Mouse (Mus musculus) spleen, postnatal 14 days (tissue): ENCODE results near the gene Fbxo27.
A peak's percentile ranks its signal among the peaks of the same experiment; 100 is the strongest.
"Not testable (repeated sequence)": the region's sequence is repeated elsewhere in the genome, so short reads cannot be mapped to it uniquely, and the experiment has no call there.

Source experiments
- DNase-seq, 2 experiments: peaks; one replicate each; pipeline ENCODE4 v3.0.0; 2021 to 2022; ENCODE audit warnings: low spot score in 2 of 2

Gene Fbxo27

GRCm38 (mm10) chr7:28692545-28693320, at the start of gene Fbxo27:
Fbxo27 (plus strand) TSS chr7:28692849.
- DNase-seq, result no peak

GRCm38 (mm10) chr7:28645366-28645765, 47.3 kb upstream of the Fbxo27 start:
- DNase-seq, result no peak

GRCm38 (mm10) chr7:28645947-28646475, 46.6 kb upstream of the Fbxo27 start:
- DNase-seq, result no peak

DNA sequence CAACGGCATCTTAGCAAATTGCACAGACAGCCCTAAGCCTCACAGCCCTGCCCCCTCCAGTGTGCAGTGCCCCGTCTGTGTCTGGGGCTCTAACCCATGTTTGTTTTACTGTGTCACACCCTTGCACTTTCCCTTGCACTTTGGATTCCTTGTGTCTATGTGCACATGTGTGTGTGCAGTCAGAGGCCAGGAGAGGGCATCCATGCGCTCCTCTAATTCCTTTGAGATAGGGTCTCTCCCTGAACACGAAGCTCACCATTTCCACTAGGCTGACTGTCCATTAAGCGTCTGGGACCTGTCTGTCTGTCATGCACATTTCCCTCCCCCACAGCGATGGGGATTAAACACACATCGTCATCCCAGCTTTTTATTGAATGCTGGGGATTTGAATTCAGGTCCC, 45.6 kb upstream of the Fbxo27 start:
- no peak for DNase-seq

GRCm38 (mm10) chr7:28651157-28651556, 41.5 kb upstream of the Fbxo27 start:
- DNase-seq, result no peak

DNA sequence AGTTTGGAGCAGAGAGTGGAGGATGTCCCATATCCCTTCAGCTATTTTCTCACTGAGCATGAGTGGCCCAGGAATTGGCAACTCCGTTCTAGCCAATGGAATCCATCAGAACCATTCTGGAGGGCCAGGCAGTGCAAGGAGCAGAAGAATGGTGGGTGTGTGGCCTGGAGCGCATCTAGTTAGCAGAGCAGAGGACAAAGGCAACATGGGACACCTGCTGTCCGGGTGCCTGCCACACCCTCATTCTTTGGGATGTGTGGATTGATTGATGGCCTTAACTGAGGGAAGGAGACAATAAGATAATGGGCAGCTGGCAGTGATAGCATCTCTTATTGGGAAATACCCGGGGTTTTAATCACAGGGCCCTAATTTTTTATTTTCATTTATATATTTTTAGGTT, 36.2 kb upstream of the Fbxo27 start:
- no peak for DNase-seq

GRCm38 (mm10) chr7:28665620-28666579, 26.7 kb upstream of the Fbxo27 start:
- DNase-seq, result no peak

GRCm38 (mm10) chr7:28671172-28671571, 21.5 kb upstream of the Fbxo27 start:
- DNase-seq, result no peak

- DNase-seq, result no peak
Observed at GRCm38 (mm10) chr7:28672276-28672675, 20.4 kb upstream of the Fbxo27 start.

DNA sequence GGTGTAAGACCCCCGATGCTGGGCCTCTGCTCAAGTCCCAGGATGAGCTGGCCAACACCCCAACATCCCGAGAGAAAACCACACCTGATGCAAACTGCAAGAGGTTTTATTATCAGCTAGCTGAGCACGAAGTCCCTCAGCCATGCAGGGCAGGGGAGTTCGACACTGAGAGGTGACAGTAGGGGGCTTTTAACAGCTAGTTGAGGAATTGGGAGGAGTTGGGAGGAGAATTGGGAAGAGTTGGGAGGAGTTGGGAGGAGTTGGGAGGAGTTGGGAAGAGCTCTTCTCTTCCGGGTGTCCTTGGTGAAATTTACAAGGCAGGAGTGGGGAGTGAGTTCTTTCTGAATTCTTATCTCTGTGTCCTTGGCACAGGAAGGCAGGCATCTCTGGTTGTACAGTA, 19.9 kb upstream of the Fbxo27 start:
- DNase-seq, result not testable (repeated sequence)

DNA sequence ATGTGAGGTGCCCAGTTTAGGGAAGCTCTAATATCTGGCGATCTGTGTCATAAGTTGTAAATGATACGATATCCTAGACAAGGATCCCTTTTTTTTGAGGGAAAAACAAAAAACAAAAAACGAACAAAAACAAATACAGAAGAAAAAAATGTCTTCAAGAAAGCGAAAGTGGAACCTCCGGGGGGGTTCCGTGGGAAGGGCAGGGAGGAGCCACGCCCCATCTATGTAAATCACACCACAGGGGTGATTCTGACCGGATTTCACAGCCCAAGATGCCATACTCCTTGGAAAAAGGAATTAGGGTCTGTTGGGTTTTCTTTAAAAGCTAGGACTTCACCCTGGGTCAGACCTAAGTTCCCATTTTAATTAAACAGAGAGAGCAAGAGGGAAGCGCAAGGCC, 17.7 kb upstream of the Fbxo27 start:
- no peak for DNase-seq

DNA sequence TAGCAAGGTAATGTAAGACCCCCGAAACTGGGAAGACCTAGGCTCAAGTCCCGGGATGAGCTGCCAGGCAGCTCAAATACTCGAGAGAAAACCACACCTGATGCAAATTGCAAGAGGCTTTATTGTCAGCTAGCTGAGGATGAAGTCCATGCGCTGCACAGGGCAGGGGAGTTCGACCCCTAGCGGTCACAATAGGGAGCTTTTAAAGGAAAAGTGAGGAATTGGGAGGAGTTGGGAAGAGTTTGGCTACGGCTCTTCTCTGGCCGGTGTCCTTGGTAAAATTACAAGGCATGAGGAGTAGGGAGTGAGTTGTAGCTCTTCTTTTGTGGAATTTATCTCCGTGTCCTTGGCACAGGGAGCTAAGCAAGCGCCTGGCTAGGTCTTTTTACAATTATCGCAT, 16.9 kb upstream of the Fbxo27 start:
- DNase-seq, result no peak

GRCm38 (mm10) chr7:28676811-28677541, 15.7 kb upstream of the Fbxo27 start:
- DNase-seq, result no peak

GRCm38 (mm10) chr7:28677624-28678023, 15.0 kb upstream of the Fbxo27 start:
- DNase-seq, result no peak

- DNase-seq, result no peak
Observed at GRCm38 (mm10) chr7:28691075-28691474, 1.6 kb upstream of the Fbxo27 start.

DNA sequence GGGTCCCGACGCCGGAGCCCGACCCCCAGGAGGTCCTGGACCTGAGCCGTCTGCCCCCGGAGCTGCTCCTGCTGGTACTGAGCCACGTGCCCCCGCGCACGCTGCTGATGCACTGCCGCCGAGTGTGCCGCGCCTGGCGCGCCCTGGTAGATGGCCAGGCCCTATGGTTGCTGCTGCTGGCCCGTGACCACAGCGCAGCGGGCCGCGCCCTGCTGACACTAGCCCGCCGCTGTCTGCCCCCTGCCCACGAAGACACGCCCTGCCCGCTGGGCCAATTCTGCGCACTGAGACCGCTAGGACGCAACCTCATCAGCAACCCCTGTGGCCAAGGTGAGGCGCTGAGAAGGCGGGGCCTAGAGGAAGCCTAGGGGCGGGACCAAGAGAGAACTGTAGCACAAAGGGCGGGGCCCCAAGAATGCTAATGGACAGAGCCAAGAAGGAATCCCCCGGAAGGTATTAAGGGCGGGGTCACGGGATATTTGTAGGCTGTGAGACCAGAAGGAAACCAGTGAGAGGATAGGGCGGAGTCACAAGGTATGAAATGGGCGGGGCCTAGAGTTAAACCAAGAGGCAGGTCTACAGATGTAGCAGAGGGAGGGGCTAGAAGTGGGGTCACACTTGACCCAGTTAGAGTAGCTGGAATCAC, 795 bp downstream of the Fbxo27 start:
- DNase-seq, result peak; percentile 43 to 51

- no peak for DNase-seq
Observed at GRCm38 (mm10) chr7:28694423-28694822, 1.8 kb downstream of the Fbxo27 start.

- DNase-seq, result no peak
Observed at GRCm38 (mm10) chr7:28694966-28695511, 2.4 kb downstream of the Fbxo27 start.

DNA sequence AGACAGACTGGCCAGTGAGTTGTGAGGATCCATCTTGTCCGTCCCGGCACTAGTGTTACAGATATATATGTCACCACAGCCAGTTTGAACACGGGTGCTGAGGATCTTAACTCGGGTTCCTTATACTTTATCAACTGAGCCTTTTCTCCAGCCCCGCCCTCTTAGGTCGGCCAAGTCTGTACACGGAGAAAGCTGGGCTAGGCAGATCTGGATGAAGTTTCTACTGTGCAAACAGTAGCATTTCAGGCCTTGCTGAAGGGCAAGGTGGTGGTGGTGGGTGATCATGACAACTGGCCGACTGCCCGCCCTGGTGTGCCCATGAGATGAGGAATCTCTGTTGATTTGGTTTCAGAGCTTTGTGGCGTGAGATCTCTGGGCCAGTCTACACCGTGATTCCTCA, 4.6 kb downstream of the Fbxo27 start:
- no peak for DNase-seq

DNA sequence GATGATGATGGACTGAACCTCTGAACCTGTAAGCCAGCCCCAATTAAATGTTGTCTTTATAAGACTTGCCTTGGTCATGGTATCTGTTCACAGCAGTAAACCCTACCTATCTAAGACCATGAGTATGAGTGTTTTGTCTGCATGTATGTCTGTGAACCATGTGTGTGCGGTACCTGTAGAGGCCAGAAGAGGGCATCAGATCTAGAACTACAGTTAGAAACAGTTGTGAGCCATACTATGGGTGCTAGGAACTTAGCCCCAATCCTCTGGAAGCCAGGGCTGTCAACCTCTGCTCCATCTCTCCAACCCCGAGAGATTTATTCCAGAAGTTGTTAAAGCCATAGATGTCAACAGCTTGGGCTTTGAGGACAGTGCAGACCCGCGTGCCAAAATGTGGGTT, 7.6 kb downstream of the Fbxo27 start:
- DNase-seq, result no peak

GRCm38 (mm10) chr7:28701306-28701705, 8.7 kb downstream of the Fbxo27 start:
- DNase-seq, result not testable (repeated sequence)
